Mouse (Mus musculus) embryonic facial prominence, embryonic 10.5 days (tissue): ENCODE measurements around the gene Gkap1. TPM values are rescaled to one million over a fixed set of nuclear protein-coding genes. Genes with fewer than 3 reads are reported as not detected.

Experiments used
- DNase-seq: peaks from one replicate; pipeline ENCODE4 v3.0.0-alpha.2; 2017; ENCODE audit warnings: low spot score
- H3K27ac ChIP-seq: fragments of 300-500 bp; sonication (generic); replicated peaks from 2 replicates; pipeline ENCODE4 v1.5.1; 2016; ENCODE audit warnings: mild to moderate bottlenecking
- H3K27me3 ChIP-seq: fragments of 300-500 bp; sonication (generic); replicated peaks from 2 replicates; pipeline ENCODE4 v1.6.1; 2016; ENCODE audit warnings: low read depth, mild to moderate bottlenecking; ENCODE audit not compliant: poor library complexity, severe bottlenecking
- H3K36me3 ChIP-seq: fragments of 300-500 bp; sonication (generic); replicated peaks from 2 replicates; pipeline ENCODE4 v1.6.1; 2016; ENCODE audit warnings: mild to moderate bottlenecking, moderate library complexity
- H3K4me1 ChIP-seq: fragments of 300-500 bp; sonication (generic); 2 replicates; pipeline ENCODE4 v1.6.1; 2016
- H3K4me3 ChIP-seq: fragments of 300-500 bp; sonication (generic); 2 replicates; pipeline ENCODE4 v1.5.1; 2016; ENCODE audit warnings: mild to moderate bottlenecking, moderate library complexity
- H3K9me3 ChIP-seq: fragments of 300-500 bp; sonication (generic); 2 replicates; pipeline ENCODE4 v1.6.1; 2016; ENCODE audit warnings: mild to moderate bottlenecking
- WGBS: fragments of 180-500 bp; shearing (Covaris S2); methylation state at CpG from one replicate; pipeline ENCODE4 v1.1.7; 2016; 5-methylcytosine and 5-hydroxymethylcytosine counted together
- polyA plus RNA-seq: library from polyadenylated mRNA; unstranded; fragments of >200 nt; fragmentation: Nextera tagmentation; extraction: Ambion mirVana; gene quantifications from 2 replicates; pipeline ENCODE4 v1.2.1, GENCODE M21; 2016

Gkap1 gene
- polyA plus RNA-seq = 17.5 and 18.4 TPM in 2 replicates

DNA sequence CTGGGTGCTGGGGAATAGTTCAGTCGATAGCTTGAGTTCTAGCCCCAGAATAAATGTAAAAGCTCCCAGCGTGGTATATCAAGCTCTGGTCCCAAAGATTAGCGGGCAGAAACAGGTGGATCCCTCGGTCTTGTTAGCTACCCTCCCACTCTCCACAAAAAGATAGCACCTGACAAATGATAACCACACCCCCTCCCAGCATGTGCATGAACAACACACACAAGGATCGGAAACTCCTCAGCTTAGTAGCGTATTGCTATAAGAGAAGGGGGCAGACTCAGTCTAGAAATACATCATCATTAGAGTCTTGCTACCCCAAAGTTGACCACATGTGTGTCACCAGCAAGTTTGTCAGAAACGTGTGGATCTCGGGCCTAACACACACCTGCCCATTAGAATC, at the start of gene Gkap1:
Gene Gkap1, minus strand, starts transcription at position 101 of the 400 bp plus-strand sequence.
- H3K27ac ChIP-seq = peak within 1 kb of the TSS; percentile 88
- H3K4me3 ChIP-seq = peak within 1 kb of the TSS; percentile 85
- no peak for DNase-seq
- WGBS = 77% methylated on average over 8 of the region's 8 CpGs
- H3K4me1 ChIP-seq = peaks cover 29% of the 10 kb centered on the region
- H3K27me3 ChIP-seq = peaks cover 35% of the 10 kb centered on the region
- H3K36me3 ChIP-seq = no peaks in the 10 kb centered on the region
- H3K9me3 ChIP-seq = no peaks in the 10 kb centered on the region

DNA sequence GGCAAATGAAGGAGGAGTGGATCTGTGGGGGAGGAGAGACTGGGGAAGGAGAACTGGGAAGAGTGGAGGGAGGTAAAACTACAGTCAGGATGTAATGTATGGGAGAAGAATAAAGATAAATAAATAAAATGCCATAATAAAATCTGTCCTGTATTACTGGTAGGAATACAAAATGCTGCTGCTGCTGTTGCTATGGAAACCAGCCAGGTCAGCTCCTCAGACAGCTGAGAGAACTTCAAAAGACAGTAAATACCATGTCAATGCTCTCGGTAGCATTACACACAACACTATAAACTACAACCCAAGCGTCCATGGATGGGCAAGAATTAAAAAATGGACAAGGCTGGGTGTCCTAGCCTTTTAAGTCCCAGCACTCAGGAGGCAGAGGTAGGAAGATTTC, 42.3 kb upstream of the Gkap1 start:
- H3K4me3 ChIP-seq = no peak overlapping the region
- no peak overlapping the region for H3K27ac ChIP-seq
- 77% methylated on average over 2 of the region's 2 CpGs for WGBS
- H3K9me3 ChIP-seq = no peaks in the 10 kb centered on the region
- no peaks in the 10 kb centered on the region for H3K27me3 ChIP-seq
- no peak for DNase-seq
- H3K36me3 ChIP-seq = no peaks in the 10 kb centered on the region
- H3K4me1 ChIP-seq = no peaks in the 10 kb centered on the region

DNA sequence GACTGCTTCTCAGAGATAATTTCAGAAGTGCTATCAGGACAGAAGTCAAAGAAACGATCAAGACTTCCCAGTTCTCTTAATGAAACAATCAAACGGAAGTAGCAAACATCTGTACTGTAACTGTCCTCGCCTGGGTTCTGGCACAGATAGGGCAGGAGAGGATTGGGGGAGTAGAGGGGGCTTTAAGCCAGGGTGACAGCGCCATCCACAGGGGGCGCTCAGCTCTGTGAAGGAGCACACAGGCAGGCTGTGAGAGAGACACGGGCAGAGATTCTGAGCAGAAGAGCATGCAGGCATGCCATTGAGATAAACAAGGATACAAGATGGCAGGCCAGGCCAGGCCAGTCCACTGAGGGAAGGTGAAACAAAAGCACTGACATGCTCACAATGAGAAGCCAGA, 39.5 kb upstream of the Gkap1 start:
- H3K27ac ChIP-seq = no peak overlapping the region
- no peaks in the 10 kb centered on the region for H3K36me3 ChIP-seq
- WGBS = 65% methylated on average over 6 of the region's 6 CpGs
- H3K27me3 ChIP-seq = no peaks in the 10 kb centered on the region
- no peaks in the 10 kb centered on the region for H3K9me3 ChIP-seq
- H3K4me3 ChIP-seq = no peak overlapping the region
- no peak for DNase-seq
- no peaks in the 10 kb centered on the region for H3K4me1 ChIP-seq

DNA sequence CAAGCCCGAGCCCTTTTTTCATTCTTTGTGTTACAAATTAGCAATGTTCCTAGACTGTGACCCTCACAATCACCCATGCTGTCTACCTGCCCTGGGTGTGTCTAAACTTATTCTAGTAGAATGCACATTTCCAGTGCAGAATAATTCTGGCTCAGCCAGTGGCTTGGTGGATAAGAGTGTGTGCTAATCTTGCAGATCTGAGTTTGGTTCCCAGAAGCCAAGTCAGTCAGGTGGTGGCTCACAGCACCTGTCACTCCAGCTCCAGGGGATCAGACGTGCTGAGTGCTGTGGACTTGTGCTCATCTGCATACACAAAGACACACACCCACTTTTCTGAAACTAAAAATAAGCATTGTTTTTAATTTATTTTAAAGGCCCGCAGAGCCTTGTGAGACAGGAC, 38.3 kb upstream of the Gkap1 start:
- Histone ChIP-seq H3K27ac (no peak overlapping the region), H3K4me3 (no peak overlapping the region), H3K36me3 (no peaks in the 10 kb centered on the region), H3K9me3 (no peaks in the 10 kb centered on the region), H3K4me1 (no peaks in the 10 kb centered on the region), H3K27me3 (no peaks in the 10 kb centered on the region)
- 74% methylated on average over 3 of the region's 3 CpGs for WGBS
- DNase-seq = no peak

DNA sequence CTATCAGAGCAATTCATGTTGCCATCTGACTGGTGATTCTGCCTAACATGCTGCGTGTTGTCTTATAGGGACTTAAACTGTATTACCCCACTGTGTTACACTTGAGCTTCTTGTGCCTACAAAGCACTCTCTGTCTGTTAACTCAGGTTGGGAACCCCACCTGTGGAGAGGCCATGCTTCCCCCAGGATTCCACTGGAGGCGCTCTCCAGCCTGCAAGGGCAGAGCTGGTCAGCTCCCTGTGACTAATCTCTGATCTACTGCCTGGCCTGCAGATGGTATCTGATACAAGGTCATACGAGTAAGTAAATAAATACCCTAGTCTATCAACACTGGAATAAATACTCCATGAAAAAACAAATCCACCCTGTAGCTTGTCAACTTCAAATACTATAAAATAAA, 35.9 kb upstream of the Gkap1 start:
- WGBS = 33% methylated on average over 3 of the region's 3 CpGs

DNA sequence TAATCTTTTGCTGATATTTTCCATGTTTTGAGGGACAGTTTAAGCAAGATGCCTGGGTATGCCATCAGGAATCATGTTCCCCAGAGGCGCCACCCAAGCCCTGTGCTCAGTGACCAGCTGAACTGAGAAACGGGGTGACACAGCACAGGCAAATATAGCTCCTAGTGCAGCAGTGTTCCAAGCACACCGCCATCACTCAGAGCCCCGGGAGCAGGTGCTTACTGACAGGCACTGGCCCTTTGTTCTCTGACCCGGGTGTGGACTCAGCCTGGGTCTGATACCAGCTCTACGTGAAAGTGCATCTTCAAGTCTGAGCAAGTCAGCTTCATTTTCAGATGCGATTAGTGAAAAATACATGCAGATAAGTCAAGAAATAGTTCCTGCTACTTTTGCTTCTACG, 34.0 kb upstream of the Gkap1 start:
- H3K4me3 ChIP-seq = no peak overlapping the region
- H3K27me3 ChIP-seq = no peaks in the 10 kb centered on the region
- H3K4me1 ChIP-seq = peaks cover 4% of the 10 kb centered on the region
- no peak overlapping the region for H3K27ac ChIP-seq
- no peaks in the 10 kb centered on the region for H3K36me3 ChIP-seq
- no peaks in the 10 kb centered on the region for H3K9me3 ChIP-seq
- WGBS = 73% methylated on average over 8 of the region's 8 CpGs
- DNase-seq = no peak

More for the DNA sequence above, 35.9 kb upstream of the Gkap1 start:
- no peak overlapping the region for H3K27ac ChIP-seq
- H3K36me3 ChIP-seq = no peaks in the 10 kb centered on the region
- H3K27me3 ChIP-seq = no peaks in the 10 kb centered on the region
- no peak for DNase-seq
- H3K4me1 ChIP-seq = no peaks in the 10 kb centered on the region
- H3K4me3 ChIP-seq = no peak overlapping the region
- no peaks in the 10 kb centered on the region for H3K9me3 ChIP-seq

DNA sequence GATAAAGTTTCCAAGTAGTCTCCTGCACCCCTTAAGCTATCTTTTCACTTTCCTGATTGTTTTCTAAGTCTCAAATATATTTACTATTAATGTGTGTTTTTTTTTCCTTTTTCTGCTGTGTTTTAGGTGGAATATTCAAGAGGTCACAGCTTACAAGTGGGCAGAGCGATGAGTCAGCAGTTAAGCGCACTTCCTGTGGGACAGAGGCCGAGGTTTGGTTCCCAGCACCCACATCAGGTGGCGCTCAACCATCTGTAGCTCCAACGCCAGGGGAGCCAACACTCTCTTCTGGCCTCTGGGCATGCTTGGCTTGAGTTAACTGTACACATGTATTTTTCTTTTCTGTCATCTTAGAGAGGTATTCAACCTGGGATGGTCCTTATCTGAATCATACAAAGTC, 32.0 kb upstream of the Gkap1 start:
- 90% methylated on average over 5 of the region's 5 CpGs for WGBS
- no peak for DNase-seq

DNA sequence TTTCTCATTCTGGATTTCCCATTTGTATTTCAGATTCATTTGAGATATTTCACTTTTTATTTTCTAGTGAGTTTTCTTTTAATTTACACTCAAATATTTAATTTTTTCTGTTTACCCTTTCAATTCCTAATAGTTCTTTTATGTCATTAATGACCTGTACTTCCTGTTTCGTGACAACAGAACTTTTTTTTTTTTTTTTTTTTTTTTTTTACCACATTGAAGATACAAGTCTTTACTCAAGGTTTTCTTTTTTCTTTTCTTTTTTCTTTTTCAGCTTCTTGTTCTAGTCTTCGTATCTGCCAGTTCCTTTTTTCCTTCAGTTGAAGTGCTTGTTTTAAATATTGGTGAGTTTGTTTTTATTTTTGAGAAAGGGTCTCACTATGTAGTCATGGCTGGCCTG, 29.7 kb upstream of the Gkap1 start:
- no peaks in the 10 kb centered on the region for H3K27me3 ChIP-seq
- WGBS = 88% methylated on average over 2 of the region's 2 CpGs
- no peak overlapping the region for H3K4me3 ChIP-seq
- H3K4me1 ChIP-seq = peaks cover 4% of the 10 kb centered on the region
- H3K36me3 ChIP-seq = no peaks in the 10 kb centered on the region
- DNase-seq = no peak
- H3K9me3 ChIP-seq = no peaks in the 10 kb centered on the region
- H3K27ac ChIP-seq = no peak overlapping the region

More for the DNA sequence above, 32.0 kb upstream of the Gkap1 start:
- Histone ChIP-seq H3K9me3 (no peaks in the 10 kb centered on the region), H3K4me3 (no peak overlapping the region), H3K4me1 (peaks cover 4% of the 10 kb centered on the region), H3K36me3 (no peaks in the 10 kb centered on the region), H3K27ac (no peak overlapping the region), H3K27me3 (no peaks in the 10 kb centered on the region)

DNA sequence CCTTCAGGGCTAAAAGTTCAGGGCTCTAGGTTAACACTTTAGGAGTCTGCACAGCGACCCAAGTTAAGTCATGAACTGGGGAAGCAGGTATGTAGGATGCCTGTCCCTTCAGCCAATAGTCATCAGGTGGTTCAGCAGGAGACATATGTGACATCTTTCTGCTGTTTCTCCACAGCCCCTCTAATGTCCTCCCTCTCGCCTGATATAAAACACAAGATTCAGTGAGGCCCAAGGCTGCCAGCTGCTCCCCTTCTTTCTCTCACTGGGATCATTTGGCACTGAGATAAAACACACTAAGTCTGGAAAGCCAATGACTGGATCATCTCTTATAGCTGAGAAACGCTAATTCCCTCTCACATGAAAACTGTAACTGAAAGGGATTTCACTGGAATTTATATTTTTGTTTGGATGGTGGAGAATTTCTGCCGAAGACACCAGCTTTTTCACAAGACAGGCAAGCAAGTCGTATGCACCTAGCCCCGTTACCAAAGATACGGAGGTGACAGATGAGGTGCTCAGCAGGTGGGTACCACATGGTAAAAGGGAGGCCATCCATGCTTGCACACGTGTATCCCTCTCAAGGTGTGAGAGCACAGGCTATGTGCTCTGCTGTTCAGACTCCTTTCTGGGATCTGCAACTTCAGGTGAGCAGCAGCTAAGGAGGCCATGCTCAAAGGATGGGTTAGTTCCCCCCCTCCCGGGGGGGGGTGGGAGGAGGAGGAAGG, 27.1 kb upstream of the Gkap1 start:
- no peaks in the 10 kb centered on the region for H3K27me3 ChIP-seq
- DNase-seq = no peak
- H3K27ac ChIP-seq = no peak overlapping the region
- H3K4me3 ChIP-seq = no peak overlapping the region
- no peaks in the 10 kb centered on the region for H3K9me3 ChIP-seq
- WGBS = 82% methylated on average over 9 of the region's 9 CpGs
- peaks cover 4% of the 10 kb centered on the region for H3K4me1 ChIP-seq
- no peaks in the 10 kb centered on the region for H3K36me3 ChIP-seq

DNA sequence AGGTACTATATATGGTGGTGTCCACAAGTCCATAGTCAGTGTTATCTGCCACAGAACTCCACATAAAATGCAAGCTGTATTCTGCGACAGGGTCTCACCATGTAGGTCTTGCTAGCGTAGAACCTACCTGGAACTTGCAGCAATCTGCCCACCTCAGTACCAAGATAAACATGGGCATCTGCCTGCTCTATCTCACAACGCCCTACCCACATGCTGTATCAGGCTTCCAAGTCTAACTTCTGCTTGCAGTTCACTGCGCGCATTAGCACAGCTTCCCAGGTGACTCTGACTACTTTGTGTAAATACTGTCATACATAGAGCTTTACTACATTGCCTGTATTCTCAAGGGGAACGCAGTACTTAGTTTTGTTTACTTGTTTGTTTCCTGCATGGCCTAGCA, 26.5 kb upstream of the Gkap1 start:
- Histone ChIP-seq H3K4me1 (peaks cover 4% of the 10 kb centered on the region), H3K9me3 (no peaks in the 10 kb centered on the region), H3K36me3 (no peaks in the 10 kb centered on the region), H3K27ac (no peak overlapping the region), H3K27me3 (no peaks in the 10 kb centered on the region), H3K4me3 (no peak overlapping the region)
- no peak for DNase-seq
- WGBS = 93% methylated on average over 6 of the region's 6 CpGs

DNA sequence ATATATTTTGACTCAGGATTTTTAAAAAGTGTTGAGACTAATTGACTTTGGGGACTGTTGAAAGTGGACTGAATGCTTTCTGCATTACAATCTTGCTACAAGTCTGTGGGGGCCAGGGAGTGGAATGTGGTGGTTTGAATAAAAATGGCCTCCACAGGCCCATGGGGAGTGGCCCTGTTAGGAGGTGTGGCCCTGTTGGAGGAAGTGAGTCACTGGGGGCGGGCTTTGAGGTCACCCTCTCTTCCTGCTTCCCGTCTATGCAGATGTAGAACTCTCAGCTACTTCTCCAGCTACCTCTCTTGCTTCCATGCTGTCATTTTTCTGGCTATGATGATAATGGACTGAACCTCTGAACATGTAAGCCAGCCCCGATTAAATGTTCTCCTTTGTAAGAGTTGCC, 23.3 kb upstream of the Gkap1 start:
- H3K27me3 ChIP-seq = no peaks in the 10 kb centered on the region
- H3K9me3 ChIP-seq = no peaks in the 10 kb centered on the region
- no peak for DNase-seq
- H3K4me3 ChIP-seq = no peak overlapping the region
- H3K27ac ChIP-seq = no peak overlapping the region
- 83% methylated on average over 3 of the region's 3 CpGs for WGBS
- no peaks in the 10 kb centered on the region for H3K36me3 ChIP-seq
- H3K4me1 ChIP-seq = no peaks in the 10 kb centered on the region

DNA sequence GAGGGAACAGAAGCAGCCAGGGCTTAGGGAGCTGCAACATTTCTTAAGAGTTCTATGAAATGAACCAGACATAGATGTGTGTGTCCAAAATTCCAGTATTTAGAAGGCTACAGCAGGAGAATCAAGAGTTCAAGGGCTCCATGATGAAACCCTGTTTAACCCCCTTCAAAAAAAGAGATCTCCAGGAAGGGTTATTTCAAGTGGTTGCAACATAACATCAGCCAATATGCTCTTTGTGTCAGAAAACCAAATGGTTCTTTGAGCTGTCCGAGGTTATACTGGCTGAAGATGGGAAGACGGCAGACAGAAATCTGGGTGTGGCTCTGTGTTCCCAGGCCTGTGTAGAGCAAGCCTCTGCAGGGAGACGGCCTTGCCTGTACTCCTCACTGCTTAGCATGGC, 20.1 kb upstream of the Gkap1 start:
- H3K27me3 ChIP-seq = no peaks in the 10 kb centered on the region
- no peaks in the 10 kb centered on the region for H3K9me3 ChIP-seq
- no peak overlapping the region for H3K4me3 ChIP-seq
- no peak for DNase-seq
- peaks cover 14% of the 10 kb centered on the region for H3K4me1 ChIP-seq
- WGBS = 81% methylated on average over 3 of the region's 3 CpGs
- no peak overlapping the region for H3K27ac ChIP-seq
- no peaks in the 10 kb centered on the region for H3K36me3 ChIP-seq

DNA sequence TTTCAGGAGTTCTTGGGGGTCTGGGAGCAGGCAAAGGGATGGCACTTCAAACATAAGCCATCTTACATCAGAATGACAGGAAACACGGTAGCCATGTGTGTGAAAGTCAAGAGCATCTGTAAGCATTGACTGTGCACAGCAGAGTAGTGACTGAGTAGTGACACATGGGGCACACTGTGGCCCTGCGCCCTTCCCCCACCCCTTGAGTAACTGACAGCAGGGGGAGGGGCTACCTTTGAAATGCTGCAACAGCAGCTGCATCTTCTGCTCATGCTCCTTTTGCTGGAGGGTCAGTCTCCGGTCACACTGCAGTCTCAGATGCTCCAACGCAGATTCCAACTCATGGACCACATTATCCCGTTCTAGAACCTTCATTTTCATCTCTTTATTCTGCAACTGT, 17.3 kb upstream of the Gkap1 start:
- no peak overlapping the region; the same call in 1 of the 2 replicates for H3K27ac ChIP-seq
- H3K4me3 ChIP-seq = no peak overlapping the region
- H3K4me1 ChIP-seq = peaks cover 14% of the 10 kb centered on the region
- no peaks in the 10 kb centered on the region for H3K36me3 ChIP-seq
- WGBS = 13% methylated on average over 5 of the region's 5 CpGs
- no peaks in the 10 kb centered on the region for H3K9me3 ChIP-seq
- no peaks in the 10 kb centered on the region for H3K27me3 ChIP-seq
- DNase-seq = peak; percentile 60
